Mouse (Mus musculus): ENCODE data around the gene Scfd2. TPM values are rescaled to one million over a fixed set of nuclear protein-coding genes. Genes with fewer than 3 reads are reported as not detected.

Gene Scfd2
- polyA plus RNA-seq, 1 experiment from 2014 or later, result 20.6 TPM

- no peak overlapping the region for H3K4me3 ChIP-seq (replicated peaks)
- H3K27me3 ChIP-seq (replicated peaks), result no peaks in the 10 kb centered on the region
- no peaks in the 10 kb centered on the region for H3K36me3 ChIP-seq
- no peak overlapping the region for H3K4me2 ChIP-seq
- H3K27ac ChIP-seq (replicated peaks), result no peak overlapping the region
- no peaks in the 10 kb centered on the region for H3K4me1 ChIP-seq
- no peak for ATAC-seq (ENCODE audit: low FRiP score)
- H3K9me3 ChIP-seq (replicated peaks), result no peaks in the 10 kb centered on the region
- WGBS, result 82% methylated on average over 10 of the region's 10 CpGs
- no peak overlapping the region for H3K9ac ChIP-seq (replicated peaks)
These were observed 210.4 kb downstream of the Scfd2 start for GRCm38 (mm10) chr5:74321010-74321746.

- no peak overlapping the region for H3K4me2 ChIP-seq
- H3K36me3 ChIP-seq, result no peaks in the 10 kb centered on the region
- 85% methylated on average over 2 of the region's 2 CpGs for WGBS
These were observed 212.0 kb downstream of the Scfd2 start for GRCm38 (mm10) chr5:74319551-74319950.

DNA sequence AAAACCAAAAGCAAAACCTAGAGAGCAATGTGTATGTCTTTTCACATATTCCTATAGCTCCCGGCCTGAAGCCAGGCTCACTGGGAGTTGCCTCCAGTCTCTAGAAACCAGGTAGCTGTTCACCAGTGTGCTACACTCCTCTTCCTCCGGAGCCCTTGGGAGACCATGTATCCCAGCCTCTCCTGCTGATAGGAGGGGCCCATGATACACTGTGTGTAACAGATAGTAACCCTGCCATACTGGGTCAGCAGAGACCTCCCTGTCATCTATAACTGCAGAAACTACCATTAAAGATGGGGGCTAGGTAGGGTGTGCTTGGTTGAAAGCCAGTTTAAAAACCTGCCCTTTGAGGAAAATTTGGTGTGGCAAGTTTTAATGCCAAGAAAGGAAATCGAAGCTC is 214.4 kb downstream of the Scfd2 start:
- Histone ChIP-seq H3K27ac (replicated peaks) (no peak overlapping the region), H3K4me2 (no peak overlapping the region), H3K4me3 (replicated peaks) (no peak overlapping the region), H3K9ac (replicated peaks) (no peak overlapping the region), H3K36me3 (no peaks in the 10 kb centered on the region), H3K27me3 (replicated peaks) (peaks cover 14% of the 10 kb centered on the region; the same call in 1 of the 2 replicates), H3K9me3 (replicated peaks) (no peaks in the 10 kb centered on the region), H3K4me1 (0 out of 2 replicates have a peak, but pooled peaks cover 5% of the 10 kb centered on the region)
- no peak for ATAC-seq (ENCODE audit: low FRiP score)
- WGBS, result 92% methylated on average over 3 of the region's 3 CpGs

More at GRCm38 (mm10) chr5:74319551-74319950, 212.0 kb downstream of the Scfd2 start:
- no peak overlapping the region for H3K4me3 ChIP-seq (replicated peaks)
- H3K27ac ChIP-seq (replicated peaks), result no peak overlapping the region
- 0 out of 2 replicates have a peak, but pooled peaks cover 2% of the 10 kb centered on the region for H3K4me1 ChIP-seq
- no peaks in the 10 kb centered on the region for H3K27me3 ChIP-seq (replicated peaks)
- H3K9me3 ChIP-seq (replicated peaks), result no peaks in the 10 kb centered on the region
- no peak overlapping the region for H3K9ac ChIP-seq (replicated peaks)
- ATAC-seq (ENCODE audit: low FRiP score), result no peak

- no peak for ATAC-seq (ENCODE audit: low FRiP score)
- Histone ChIP-seq H3K27ac (replicated peaks) (no peak overlapping the region), H3K4me1 (0 out of 2 replicates have a peak, but pooled peaks cover 5% of the 10 kb centered on the region), H3K9ac (replicated peaks) (no peak overlapping the region), H3K36me3 (no peaks in the 10 kb centered on the region), H3K27me3 (replicated peaks) (peaks cover 14% of the 10 kb centered on the region; the same call in 1 of the 2 replicates), H3K4me2 (no peak overlapping the region), H3K4me3 (replicated peaks) (no peak overlapping the region), H3K9me3 (replicated peaks) (no peaks in the 10 kb centered on the region)
- 91% methylated on average over 11 of the region's 11 CpGs for WGBS
These were observed 215.1 kb downstream of the Scfd2 start for GRCm38 (mm10) chr5:74316333-74316945.

DNA sequence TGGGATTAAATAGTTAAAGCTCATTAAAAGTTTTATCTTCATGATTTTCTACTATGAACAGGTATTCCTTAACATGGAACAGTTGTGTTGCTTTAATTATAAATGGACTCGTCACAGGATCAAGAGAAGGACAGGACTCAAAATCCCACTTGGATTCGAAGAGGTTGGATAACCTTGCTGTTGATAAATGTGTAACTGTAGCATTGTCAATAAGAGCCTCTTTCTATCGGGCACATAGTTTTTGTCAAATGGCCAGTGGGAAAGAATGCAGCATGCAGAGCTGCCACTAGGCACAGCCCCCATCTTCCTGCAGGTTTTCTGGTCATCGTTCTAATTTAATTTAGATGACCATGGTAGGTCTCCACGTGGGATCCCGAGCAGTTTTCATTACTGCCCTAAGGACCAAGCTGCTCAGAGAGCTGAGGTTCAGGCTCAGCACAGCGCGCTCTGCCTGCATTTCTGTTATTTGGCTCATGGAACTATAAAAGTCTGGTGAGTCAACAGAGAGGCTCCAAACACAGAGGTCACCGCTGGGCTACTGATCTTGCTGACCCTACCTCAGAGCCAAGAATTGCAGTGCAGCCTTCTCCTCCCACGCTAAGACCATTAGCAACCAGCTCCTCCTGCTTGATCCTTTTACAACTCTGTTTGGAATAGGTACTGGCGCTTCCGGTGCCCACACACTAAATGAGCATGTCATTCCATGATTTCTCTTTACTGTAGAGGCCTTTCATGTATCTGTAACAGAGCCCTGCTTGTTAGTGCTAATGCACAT is 215.9 kb downstream of the Scfd2 start:
- H3K9ac ChIP-seq (replicated peaks), result no peak overlapping the region
- no peak overlapping the region for H3K4me2 ChIP-seq
- ATAC-seq (ENCODE audit: low FRiP score), result no peak
- H3K4me1 ChIP-seq, result 0 out of 2 replicates have a peak, but pooled peaks cover 5% of the 10 kb centered on the region
- H3K27ac ChIP-seq (replicated peaks), result no peak overlapping the region
- H3K36me3 ChIP-seq, result no peaks in the 10 kb centered on the region
- H3K4me3 ChIP-seq (replicated peaks), result no peak overlapping the region
- H3K27me3 ChIP-seq (replicated peaks), result peaks cover 14% of the 10 kb centered on the region; the same call in 1 of the 2 replicates
- no peaks in the 10 kb centered on the region for H3K9me3 ChIP-seq (replicated peaks)
- 52% methylated on average over 12 of the region's 12 CpGs for WGBS

DNA sequence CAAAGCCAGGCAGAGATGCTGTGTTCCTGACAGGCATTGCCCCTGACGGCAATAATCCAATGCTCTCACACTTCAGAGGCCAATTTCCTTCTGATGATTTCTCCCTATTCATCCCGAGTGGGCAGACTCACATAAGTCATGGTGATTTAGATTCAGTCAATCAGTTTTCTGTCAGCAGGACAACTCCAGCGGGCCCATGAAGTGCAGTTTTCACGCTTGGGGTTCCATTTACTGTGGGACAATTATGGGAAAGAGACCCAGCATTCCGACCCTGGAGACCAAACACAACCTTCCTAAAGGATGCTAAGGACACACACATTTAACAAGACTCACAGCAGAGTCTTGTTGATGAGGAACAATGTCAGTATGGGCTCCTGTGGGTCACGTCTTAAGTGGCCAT is 217.1 kb downstream of the Scfd2 start:
- Histone ChIP-seq H3K4me2 (no peak overlapping the region), H3K27me3 (replicated peaks) (peaks cover 14% of the 10 kb centered on the region; the same call in 1 of the 2 replicates), H3K9ac (replicated peaks) (no peak overlapping the region), H3K36me3 (no peaks in the 10 kb centered on the region), H3K4me1 (0 out of 2 replicates have a peak, but pooled peaks cover 5% of the 10 kb centered on the region), H3K27ac (replicated peaks) (no peak overlapping the region), H3K4me3 (replicated peaks) (no peak overlapping the region), H3K9me3 (replicated peaks) (no peaks in the 10 kb centered on the region)
- no peak for ATAC-seq (ENCODE audit: low FRiP score)
- WGBS, result 32% methylated on average over 6 of the region's 6 CpGs

DNA sequence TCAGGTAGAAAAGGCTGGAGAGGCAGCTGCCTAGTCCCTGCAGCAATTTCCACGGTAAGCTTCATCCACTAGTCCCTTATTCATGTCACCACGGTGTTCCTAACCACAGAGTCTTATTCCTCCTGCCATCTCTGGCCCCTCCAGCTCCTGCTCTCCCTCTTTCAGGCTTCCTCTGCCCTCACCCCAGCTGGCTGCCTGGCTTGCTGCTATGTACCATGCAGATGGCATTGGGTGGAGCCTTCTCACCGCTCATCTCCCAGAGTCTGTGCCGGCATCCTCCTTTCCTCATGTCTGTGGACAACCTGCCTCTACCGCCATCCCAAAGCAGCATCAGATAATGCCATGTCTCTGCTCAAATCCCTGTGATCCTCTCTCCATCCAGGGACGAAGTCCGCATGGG is 218.0 kb downstream of the Scfd2 start:
- WGBS, result 92% methylated on average over 7 of the region's 7 CpGs
- Histone ChIP-seq H3K36me3 (no peaks in the 10 kb centered on the region), H3K4me2 (no peak overlapping the region), H3K9ac (replicated peaks) (no peak overlapping the region), H3K4me3 (replicated peaks) (no peak overlapping the region), H3K27me3 (replicated peaks) (peaks cover 14% of the 10 kb centered on the region; the same call in 1 of the 2 replicates), H3K27ac (replicated peaks) (no peak overlapping the region), H3K4me1 (0 out of 2 replicates have a peak, but pooled peaks cover 5% of the 10 kb centered on the region), H3K9me3 (replicated peaks) (no peaks in the 10 kb centered on the region)
- ATAC-seq (ENCODE audit: low FRiP score), result no peak

- Histone ChIP-seq H3K4me3 (replicated peaks) (no peak overlapping the region), H3K27me3 (replicated peaks) (peaks cover 14% of the 10 kb centered on the region; the same call in 1 of the 2 replicates), H3K9me3 (replicated peaks) (no peaks in the 10 kb centered on the region), H3K9ac (replicated peaks) (no peak overlapping the region), H3K36me3 (no peaks in the 10 kb centered on the region), H3K4me2 (no peak overlapping the region), H3K4me1 (0 out of 2 replicates have a peak, but pooled peaks cover 5% of the 10 kb centered on the region), H3K27ac (replicated peaks) (no peak overlapping the region)
- 49% methylated on average over 6 of the region's 6 CpGs for WGBS
- ATAC-seq (ENCODE audit: low FRiP score), result no peak
These were observed 219.7 kb downstream of the Scfd2 start for GRCm38 (mm10) chr5:74311865-74312264.

DNA sequence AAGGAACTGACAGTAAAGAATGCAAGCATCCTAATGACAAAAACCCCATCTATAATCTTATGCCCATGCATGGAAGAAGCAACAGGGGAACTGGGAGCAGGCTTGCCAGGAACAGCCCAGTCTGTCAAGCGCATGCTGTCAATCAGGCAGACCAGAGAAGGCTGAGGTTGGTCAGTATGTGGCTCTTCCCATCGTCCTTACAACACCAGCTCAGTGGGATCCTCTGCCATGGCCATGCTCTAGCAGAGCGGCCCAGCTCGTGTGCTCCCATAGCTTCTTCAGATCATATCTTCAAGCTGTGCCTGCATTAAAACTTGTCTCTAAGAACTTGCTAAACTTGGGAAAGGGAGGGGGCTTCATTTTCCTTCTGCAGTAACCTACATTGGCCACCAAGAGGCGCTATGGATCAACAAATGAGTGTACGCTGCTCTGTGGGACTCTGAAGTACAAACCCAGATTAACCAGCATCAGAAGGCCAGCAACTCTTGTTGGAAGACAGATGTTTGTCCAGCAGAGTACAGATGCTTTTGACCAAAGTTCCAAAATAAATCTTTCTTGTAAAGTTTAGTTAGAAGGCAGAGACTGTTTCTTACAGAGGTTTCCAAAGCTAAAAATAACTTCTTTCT is 220.2 kb downstream of the Scfd2 start:
- peaks cover 14% of the 10 kb centered on the region; the same call in 1 of the 2 replicates for H3K27me3 ChIP-seq (replicated peaks)
- ATAC-seq (ENCODE audit: low FRiP score), result no peak
- H3K4me2 ChIP-seq, result no peak overlapping the region
- 0 out of 2 replicates have a peak, but pooled peaks cover 5% of the 10 kb centered on the region for H3K4me1 ChIP-seq
- H3K4me3 ChIP-seq (replicated peaks), result no peak overlapping the region
- H3K36me3 ChIP-seq, result no peaks in the 10 kb centered on the region
- H3K9me3 ChIP-seq (replicated peaks), result no peaks in the 10 kb centered on the region
- H3K27ac ChIP-seq (replicated peaks), result no peak overlapping the region
- no peak overlapping the region for H3K9ac ChIP-seq (replicated peaks)
- WGBS, result 40% methylated on average over 6 of the region's 6 CpGs

- H3K27me3 ChIP-seq (replicated peaks), result peaks cover 14% of the 10 kb centered on the region; the same call in 1 of the 2 replicates
- H3K9me3 ChIP-seq (replicated peaks), result no peaks in the 10 kb centered on the region
- WGBS, result 88% methylated on average over 5 of the region's 5 CpGs
- no peak overlapping the region for H3K27ac ChIP-seq (replicated peaks)
- H3K36me3 ChIP-seq, result no peaks in the 10 kb centered on the region
- no peak for ATAC-seq (ENCODE audit: low FRiP score)
- no peak overlapping the region for H3K4me3 ChIP-seq (replicated peaks)
- 0 out of 2 replicates have a peak, but pooled peaks cover 3% of the 10 kb centered on the region for H3K4me1 ChIP-seq
- H3K9ac ChIP-seq (replicated peaks), result no peak overlapping the region
- no peak overlapping the region for H3K4me2 ChIP-seq
These were observed 221.5 kb downstream of the Scfd2 start for GRCm38 (mm10) chr5:74310101-74310500.

- no peak overlapping the region for H3K4me2 ChIP-seq
- no peaks in the 10 kb centered on the region for H3K4me1 ChIP-seq
- no peak overlapping the region for H3K27ac ChIP-seq (replicated peaks)
- H3K36me3 ChIP-seq, result no peaks in the 10 kb centered on the region
- H3K27me3 ChIP-seq (replicated peaks), result no peaks in the 10 kb centered on the region
- no peaks in the 10 kb centered on the region for H3K9me3 ChIP-seq (replicated peaks)
- ATAC-seq (ENCODE audit: low FRiP score), result no peak
- no peak overlapping the region for H3K9ac ChIP-seq (replicated peaks)
- WGBS, result 77% methylated on average over 5 of the region's 5 CpGs
- no peak overlapping the region for H3K4me3 ChIP-seq (replicated peaks)
These were observed 224.3 kb downstream of the Scfd2 start for GRCm38 (mm10) chr5:74307242-74307641.
